Mouse (Mus musculus) spleen, adult 2 months (tissue): ENCODE measurements at regions not wholly inside any gene's neighbourhood (a gene's known extent, or its start where the extent isn't known, plus 50 kb on each side); places are given as distances from the start of the nearest gene placed in this dataset.

Experiments
- DNase-seq, 2 experiments: peaks; one replicate each; pipeline versions ENCODE4 v3.0.0 to v3.0.0-alpha.2; 2012 to 2021; ENCODE audit warnings: low spot score in 2 of 2, low read depth in 1 of 2
- H3K27ac ChIP-seq: fragments of 200-500 bp; 2 replicates; pipeline ENCODE4 v1.5.1; 2012; ENCODE audit warnings: low read length, inconsistent platforms; ENCODE audit not compliant: insufficient read depth
- H3K27me3 ChIP-seq: fragments of 200-500 bp; 2 replicates; pipeline ENCODE4 v1.6.1; 2012; ENCODE audit warnings: mild to moderate bottlenecking, moderate library complexity, low read length, inconsistent platforms; ENCODE audit not compliant: control insufficient read depth, insufficient read depth
- H3K36me3 ChIP-seq: fragments of 200-500 bp; 2 replicates; pipeline ENCODE4 v1.6.1; 2012; ENCODE audit warnings: mild to moderate bottlenecking, low read length, inconsistent platforms; ENCODE audit not compliant: control insufficient read depth, insufficient read depth
- H3K4me1 ChIP-seq: fragments of 200-500 bp; 2 replicates; pipeline ENCODE4 v1.6.1; 2011; ENCODE audit warnings: inconsistent platforms; ENCODE audit not compliant: control insufficient read depth, insufficient read depth, insufficient read length
- H3K4me3 ChIP-seq: fragments of 200-500 bp; 2 replicates; pipeline ENCODE4 v1.5.1; 2011; ENCODE audit warnings: mild to moderate bottlenecking, inconsistent platforms; ENCODE audit not compliant: insufficient read depth, insufficient read length; ENCODE audit errors: extremely low read depth
- CTCF ChIP-seq: fragments of 200-500 bp; IDR thresholded peaks from 2 replicates; pipeline ENCODE4 v1.5.1; 2011; ENCODE audit warnings: mild to moderate bottlenecking, inconsistent platforms; ENCODE audit not compliant: insufficient read depth, insufficient read length, insufficient replicate concordance; ENCODE audit errors: extremely low read depth
- POLR2A ChIP-seq: fragments of 200-500 bp; IDR thresholded peaks from 2 replicates; pipeline ENCODE4 v1.6.1; 2011; ENCODE audit warnings: low read depth, low read length, inconsistent platforms
- WGBS: fragments of 180-500 bp; shearing (Covaris S2); methylation state at CpG from one replicate; pipeline ENCODE4 v1.1.7; 2018; 5-methylcytosine and 5-hydroxymethylcytosine counted together

DNA sequence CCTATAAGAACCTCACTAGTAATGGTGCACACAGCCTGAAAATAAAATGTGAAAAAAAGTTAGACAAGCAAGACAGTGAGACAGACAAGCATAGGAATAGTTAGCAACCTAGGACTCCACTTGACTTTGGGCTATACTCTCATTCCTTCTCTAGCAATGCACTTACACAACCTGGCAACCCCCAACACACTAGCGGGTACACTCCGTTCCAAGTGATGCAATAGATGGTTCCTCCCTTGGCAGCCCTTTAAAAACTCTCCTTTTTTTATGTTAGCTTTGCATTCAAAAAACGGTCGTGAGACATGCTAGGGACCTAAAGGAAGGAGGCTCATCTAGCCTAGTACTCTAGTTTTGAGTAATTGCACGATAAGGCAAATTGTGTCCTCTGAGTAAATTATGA lies 184.8 kb downstream of the Srek1 start:
- Histone ChIP-seq H3K4me3 (no peak overlapping the region), H3K4me1 (no peaks in the 10 kb centered on the region), H3K27me3 (no peaks in the 10 kb centered on the region), H3K27ac (no peak overlapping the region), H3K36me3 (no peaks in the 10 kb centered on the region)
- 87% methylated on average over 5 of the region's 5 CpGs for WGBS
- DNase-seq = no peak
- no peak for TF ChIP-seq CTCF
- TF ChIP-seq POLR2A = no peak

DNA sequence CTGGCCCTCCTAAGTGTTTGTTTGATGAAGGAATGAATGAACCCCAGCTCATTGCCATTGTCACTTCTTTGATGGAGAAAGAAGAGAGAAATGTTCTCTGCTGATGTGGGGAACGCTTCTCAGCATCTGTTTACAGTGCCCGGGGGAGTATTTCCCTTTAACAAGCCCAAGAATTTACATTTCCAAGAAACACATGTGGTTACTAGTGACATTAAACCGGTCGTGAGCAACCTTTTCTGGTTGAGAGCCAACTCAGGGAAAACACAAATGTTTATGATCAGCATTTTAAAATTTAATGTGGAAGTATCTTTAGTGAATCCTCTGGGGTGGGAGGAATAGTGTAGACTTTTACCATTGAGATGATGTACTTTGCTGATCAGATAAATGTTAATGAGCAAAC lies 197.6 kb downstream of the Srek1 start:
- H3K36me3 ChIP-seq = no peaks in the 10 kb centered on the region
- H3K4me1 ChIP-seq = no peaks in the 10 kb centered on the region
- H3K27me3 ChIP-seq = no peaks in the 10 kb centered on the region
- no peak for DNase-seq
- H3K4me3 ChIP-seq = no peak overlapping the region
- H3K27ac ChIP-seq = no peak overlapping the region
- TF ChIP-seq POLR2A (no peak), CTCF (no peak)
- 81% methylated on average over 4 of the region's 4 CpGs for WGBS

DNA sequence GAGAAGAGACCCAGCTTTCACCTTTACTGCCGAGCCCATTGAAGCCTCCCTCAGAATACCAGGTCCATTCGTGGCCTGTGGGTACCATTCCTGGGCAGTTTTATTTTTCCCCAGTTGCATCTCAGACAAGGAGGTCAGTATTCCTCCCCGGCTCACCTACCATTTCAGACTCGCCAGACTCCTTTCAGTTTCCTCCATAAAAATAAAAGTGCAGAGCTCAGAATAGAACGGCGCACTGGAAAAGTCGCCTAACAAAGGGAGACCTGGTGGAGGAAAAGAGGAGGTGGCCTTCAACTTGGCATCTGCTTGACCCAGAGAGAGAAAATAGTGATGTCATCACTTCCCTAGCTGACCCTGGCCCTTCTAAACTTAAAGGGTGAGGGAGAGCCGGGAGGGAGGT lies 209.7 kb downstream of the Srek1 start:
- H3K36me3 ChIP-seq = no peaks in the 10 kb centered on the region
- H3K4me3 ChIP-seq = no peak overlapping the region
- no peak overlapping the region for H3K27ac ChIP-seq
- no peaks in the 10 kb centered on the region for H3K27me3 ChIP-seq
- H3K4me1 ChIP-seq = no peaks in the 10 kb centered on the region
- no peak for DNase-seq
- TF ChIP-seq CTCF (no peak), POLR2A (no peak)
- WGBS = 81% methylated on average over 8 of the region's 8 CpGs

DNA sequence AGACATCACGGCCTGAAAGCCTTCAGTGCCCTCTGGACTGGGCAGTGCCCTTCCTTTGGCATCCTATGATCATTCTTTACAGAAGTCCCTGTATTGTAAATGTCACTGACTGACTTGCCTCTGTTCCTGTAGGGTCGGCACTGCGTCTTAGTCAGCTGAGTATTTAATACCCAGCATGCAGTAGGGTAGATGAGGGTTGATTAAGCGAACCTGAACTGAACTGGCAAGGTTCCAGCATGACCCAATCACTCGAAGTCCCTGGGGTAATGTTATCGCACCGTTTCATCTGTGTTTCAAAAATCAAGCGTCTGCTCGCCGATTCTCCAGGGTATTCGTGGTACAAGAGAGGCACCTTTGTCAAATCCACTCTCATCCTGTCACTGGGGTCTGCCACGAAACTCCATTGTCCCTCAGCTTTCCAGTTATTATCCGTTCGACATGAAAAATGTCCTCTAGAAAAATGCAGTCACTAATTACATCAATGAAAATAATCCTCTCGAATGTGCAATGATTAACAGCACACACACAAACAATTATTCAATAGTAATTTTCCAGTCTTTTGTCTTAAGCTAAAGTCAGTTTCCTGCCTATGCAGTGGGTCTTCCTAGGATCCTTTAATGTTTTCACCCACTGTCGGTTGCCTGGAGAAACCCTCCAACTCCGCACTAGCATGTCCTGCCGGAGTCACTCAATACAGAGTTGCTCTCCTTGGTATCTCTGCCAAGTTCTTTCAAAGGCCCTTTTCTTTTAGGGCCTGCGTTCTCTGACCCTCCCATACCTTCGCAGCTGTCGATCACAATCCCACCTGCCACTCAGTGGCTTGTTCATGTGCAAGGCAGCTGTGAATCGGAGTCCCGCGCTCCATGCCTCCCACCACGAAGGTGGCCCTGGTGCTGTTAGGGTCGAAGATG lies 212.4 kb downstream of the Srek1 start:
- no peak overlapping the region for H3K4me3 ChIP-seq
- H3K27me3 ChIP-seq = no peaks in the 10 kb centered on the region
- WGBS = 90% methylated on average over 26 of the region's 26 CpGs
- H3K36me3 ChIP-seq = no peaks in the 10 kb centered on the region
- no peak overlapping the region for H3K27ac ChIP-seq
- DNase-seq = no peak
- H3K4me1 ChIP-seq = no peaks in the 10 kb centered on the region
- no peak for TF ChIP-seq POLR2A
- TF ChIP-seq CTCF = no peak

DNA sequence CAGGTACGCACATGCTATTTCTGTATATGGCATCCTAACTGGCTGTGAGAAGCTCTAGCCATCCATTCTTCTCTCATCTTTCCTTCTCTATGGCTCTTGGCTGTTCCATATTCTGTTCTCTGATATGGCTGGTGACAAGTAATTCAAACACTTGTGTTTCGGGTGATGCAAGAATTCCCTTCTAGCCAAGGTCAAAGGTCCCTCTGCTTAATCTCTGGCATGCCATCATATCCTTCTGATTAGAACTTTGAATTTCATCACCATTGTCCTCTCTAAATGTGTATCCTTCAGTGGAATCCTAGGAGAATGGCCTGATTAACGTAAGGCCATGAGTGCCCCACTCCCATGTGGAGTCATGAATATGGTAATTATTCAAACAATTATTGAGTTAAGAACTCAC lies 215.5 kb downstream of the Srek1 start:
- no peak for DNase-seq
- Histone ChIP-seq H3K36me3 (no peaks in the 10 kb centered on the region), H3K27me3 (no peaks in the 10 kb centered on the region), H3K4me3 (no peak overlapping the region), H3K4me1 (no peaks in the 10 kb centered on the region), H3K27ac (no peak overlapping the region)
- WGBS = 91% methylated on average over 3 of the region's 3 CpGs
- TF ChIP-seq CTCF (no peak), POLR2A (no peak)

DNA sequence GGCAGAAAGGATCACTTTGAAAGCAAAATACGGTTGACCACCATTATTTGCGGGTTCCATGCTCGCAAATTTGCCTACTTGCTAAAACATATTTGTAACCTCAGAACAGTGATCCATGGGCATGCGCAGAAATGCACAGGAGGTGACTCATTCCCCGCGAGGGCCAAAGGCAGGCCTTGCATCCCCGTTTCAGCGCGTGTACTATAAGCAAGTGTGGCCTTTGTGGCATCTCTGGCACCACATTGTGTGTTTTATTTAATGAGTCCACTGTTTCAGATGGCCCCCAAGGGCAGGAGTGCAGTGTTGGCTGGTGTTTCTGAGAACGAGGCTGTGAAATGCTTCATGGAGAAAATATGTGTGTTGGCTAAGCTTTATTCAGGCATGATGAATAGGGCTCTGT lies 205.3 kb upstream of the Mast4 start:
- Histone ChIP-seq H3K27me3 (no peaks in the 10 kb centered on the region), H3K36me3 (no peaks in the 10 kb centered on the region), H3K4me3 (no peak overlapping the region), H3K4me1 (no peaks in the 10 kb centered on the region), H3K27ac (no peak overlapping the region)
- no peak for TF ChIP-seq CTCF
- no peak for TF ChIP-seq POLR2A
- no peak for DNase-seq
- 91% methylated on average over 10 of the region's 10 CpGs for WGBS

DNA sequence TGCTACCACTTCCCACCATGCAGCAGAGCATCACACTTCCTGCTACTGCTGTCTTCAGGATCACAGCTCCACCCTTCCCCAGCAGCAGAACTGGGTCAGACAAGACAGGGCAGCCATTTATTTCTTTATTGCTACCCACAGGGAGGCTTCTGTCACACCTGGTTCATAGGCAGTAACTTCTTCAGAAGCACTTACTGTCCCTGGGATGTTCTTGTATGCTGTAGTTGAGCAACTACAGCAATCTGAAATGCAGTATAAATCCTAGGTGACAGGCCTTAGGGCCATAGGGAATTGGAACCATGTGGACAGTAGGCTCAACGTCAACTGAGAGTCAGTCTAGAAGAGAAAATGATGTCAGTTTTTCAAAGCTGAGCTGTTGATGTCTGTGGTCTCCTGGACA lies 179.5 kb upstream of the Mast4 start:
- Histone ChIP-seq H3K27me3 (no peaks in the 10 kb centered on the region), H3K4me3 (no peak overlapping the region), H3K36me3 (no peaks in the 10 kb centered on the region), H3K27ac (no peak overlapping the region), H3K4me1 (no peaks in the 10 kb centered on the region)
- DNase-seq = no peak
- WGBS = 81% methylated on average over 1 of the region's 1 CpGs
- no peak for TF ChIP-seq CTCF
